Mouse (Mus musculus): ENCODE measurements around the gene Ptf1a. TPM values are rescaled to one million over a fixed set of nuclear protein-coding genes. Genes with fewer than 3 reads are reported as not detected.

The Ptf1a gene
- polyA plus RNA-seq (2015; fragmentation: Nextera tagmentation; extraction: Ambion mirVana): not detected in 2 replicates

DNA sequence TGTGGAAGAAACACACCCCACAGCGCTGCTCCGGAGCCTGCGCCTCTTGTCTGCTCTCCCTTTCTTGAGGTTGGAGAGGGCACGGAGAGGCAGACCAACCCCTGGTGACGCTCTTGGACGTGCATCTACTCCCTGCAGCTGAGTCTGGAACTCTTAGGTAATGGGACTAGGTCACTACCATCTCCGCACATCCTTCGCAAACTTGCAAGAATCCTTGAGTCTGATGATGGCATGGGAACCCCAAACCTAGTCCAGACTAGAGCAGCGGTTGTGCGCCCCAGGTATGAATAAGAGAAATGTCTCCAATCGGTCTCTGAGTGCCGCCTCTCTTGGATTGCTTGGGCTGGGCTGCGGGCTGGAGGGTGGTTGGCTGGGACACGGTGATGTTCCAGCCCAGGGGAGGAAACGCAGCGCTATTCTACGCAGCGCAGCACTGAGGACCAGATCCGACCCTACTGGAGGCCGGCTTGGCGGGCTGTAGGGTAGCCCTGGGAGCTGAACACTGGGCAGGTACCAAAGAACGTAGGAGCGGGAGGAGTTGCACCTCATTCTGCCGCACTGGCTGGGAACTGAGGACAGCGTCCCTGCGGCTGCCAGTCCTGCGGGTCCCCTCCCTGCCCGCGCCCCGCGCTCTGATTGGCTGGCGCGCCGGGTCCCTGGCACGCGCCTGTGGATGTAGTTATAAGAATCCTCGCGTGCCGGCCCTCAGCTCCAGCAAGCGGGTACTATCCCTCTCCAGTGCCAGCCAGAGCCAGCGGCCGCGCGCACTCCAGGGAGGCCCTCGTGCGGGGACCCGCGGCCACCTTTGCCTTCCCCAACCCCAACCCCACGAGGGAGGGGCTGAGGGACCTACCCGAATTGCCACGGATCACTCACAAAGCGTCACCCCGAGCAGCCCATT lies at the start of gene Ptf1a:
TSS of gene Ptf1a (plus strand) at position 733 of the 901 bp plus-strand sequence.

Other genes starting within 250 kb of the Ptf1a start
- gene Armc3, start 246.4 kb upstream of the Ptf1a start, polyA plus RNA-seq (2015; fragmentation: Nextera tagmentation; extraction: Ambion mirVana): 0.32 and 0.46 TPM in 2 replicates
- 41.1 and 49.8 TPM in 2 replicates for gene Msrb2, start 74.2 kb upstream of the Ptf1a start, polyA plus RNA-seq (2015; fragmentation: Nextera tagmentation; extraction: Ambion mirVana)
- 0.07 TPM in 1 of 2 replicates, not detected in the other for gene 4921504E06Rik, start 108.3 kb downstream of the Ptf1a start, polyA plus RNA-seq (2015; fragmentation: Nextera tagmentation; extraction: Ambion mirVana)
- 4.4 and 5.4 TPM in 2 replicates for gene Otud1, start 212.1 kb downstream of the Ptf1a start, polyA plus RNA-seq (2015; fragmentation: Nextera tagmentation; extraction: Ambion mirVana)

Measured in adrenal gland, postnatal 0 days (tissue).